13 mouse cellular contexts compared by ENCODE assay signal in genomic region chr2:5314530-5315166, GRCm38 (mm10).
DNase-seq lines count a peak whose midpoint lies in the region; ATAC-seq and TF ChIP-seq lines count a peak whose summit lies in the region.
"Had no signal": no experiment of that assay in that cellular context is flagged by ENCODE, and none has a peak within 500 bp of the region (broad histone marks: within the 10 kb centered on the region; RNA-seq: fewer than 3 reads in every experiment).

No protein-coding gene starts in this region.

- ATAC-seq in kidney, postnatal 0 days (replicated peaks; ENCODE audit: low FRiP score, low read depth), result no peak
- peak; percentile 51; the same call in 1 of the 2 replicates for ATAC-seq in forebrain, embryonic 15.5 days (replicated peaks)
- peak; percentile 41; the same call in 1 of the 2 replicates for ATAC-seq in stomach, embryonic 16.5 days (ENCODE audit: insufficient read depth, low FRiP score)

- no peaks in the 10 kb centered on the region for H3K27me3 ChIP-seq in kidney, postnatal 0 days (ENCODE audit: insufficient read depth, low read length)
- H3K27me3 ChIP-seq in forebrain, embryonic 15.5 days, result no peaks in the 10 kb centered on the region
- H3K27me3 ChIP-seq in midbrain, embryonic 10.5 days (ENCODE audit: low read depth, poor library complexity, severe bottlenecking), result peaks cover 82% of the 10 kb centered on the region
- H3K27me3 ChIP-seq in stomach, embryonic 16.5 days (ENCODE audit: control insufficient read depth, insufficient read depth, low read length), result no peaks in the 10 kb centered on the region

- no peak overlapping the region for H3K4me3 ChIP-seq in kidney, postnatal 0 days (replicated peaks; ENCODE audit: low read depth, low read length)
- H3K4me3 ChIP-seq in forebrain, embryonic 15.5 days, result no peak overlapping the region
- H3K4me3 ChIP-seq in midbrain, embryonic 10.5 days, result no peak overlapping the region
- H3K4me3 ChIP-seq in stomach, embryonic 16.5 days (replicated peaks; ENCODE audit: low read length), result no peak overlapping the region
- H3K4me3 ChIP-seq: myocyte had no signal

- H3K9ac ChIP-seq in kidney, postnatal 0 days (ENCODE audit: low read depth, low read length), result no peak overlapping the region
- H3K9ac ChIP-seq in forebrain, embryonic 15.5 days (replicated peaks), result no peak overlapping the region
- no peak overlapping the region for H3K9ac ChIP-seq in stomach, embryonic 16.5 days (ENCODE audit: low read length)

- 27% methylated on average over 9 of the region's 9 CpGs for WGBS in kidney, postnatal 0 days
- 8% methylated on average over 9 of the region's 9 CpGs for WGBS in forebrain, embryonic 15.5 days
- 8% methylated on average over 9 of the region's 9 CpGs for WGBS in midbrain, embryonic 10.5 days
- 22% methylated on average over 9 of the region's 9 CpGs for WGBS in stomach, embryonic 16.5 days

- H3K4me2 ChIP-seq in kidney, postnatal 0 days (ENCODE audit: low read length), result no peak overlapping the region
- H3K4me2 ChIP-seq in forebrain, embryonic 15.5 days (replicated peaks), result no peak overlapping the region
- H3K4me2 ChIP-seq in stomach, embryonic 16.5 days (ENCODE audit: low read depth, low read length), result no peak overlapping the region
- H3K4me2 ChIP-seq: liver, embryonic 11.5 days had no signal

- peak overlapping the region; percentile 58 for H3K27ac ChIP-seq in kidney, postnatal 0 days
- H3K27ac ChIP-seq in forebrain, embryonic 15.5 days (replicated peaks), result 0 out of 2 replicates have a peak overlapping the region, but pooled peaks have one; percentile 19
- peak overlapping the region; percentile 83 for H3K27ac ChIP-seq in midbrain, embryonic 10.5 days (replicated peaks)
- peak overlapping the region; percentile 28 for H3K27ac ChIP-seq in stomach, embryonic 16.5 days (ENCODE audit: low read length)

- H3K9me3 ChIP-seq in kidney, postnatal 0 days (replicated peaks; ENCODE audit: low read length), result no peaks in the 10 kb centered on the region
- H3K9me3 ChIP-seq in forebrain, embryonic 15.5 days, result no peaks in the 10 kb centered on the region
- no peaks in the 10 kb centered on the region for H3K9me3 ChIP-seq in midbrain, embryonic 10.5 days (replicated peaks)
- no peaks in the 10 kb centered on the region for H3K9me3 ChIP-seq in stomach, embryonic 16.5 days (replicated peaks; ENCODE audit: control insufficient read depth, low read length)

- TF ChIP-seq CTCF in kidney, postnatal 0 days (IDR thresholded peaks at IDR 0.05; ENCODE audit: low read depth), result peak; percentile 27; the same call in 1 of the 2 replicates

- no peaks in the 10 kb centered on the region for H3K4me1 ChIP-seq in kidney, postnatal 0 days (replicated peaks; ENCODE audit: insufficient read depth, low read length)
- peaks cover 9% of the 10 kb centered on the region for H3K4me1 ChIP-seq in forebrain, embryonic 15.5 days
- H3K4me1 ChIP-seq in midbrain, embryonic 10.5 days, result peaks cover 33% of the 10 kb centered on the region
- H3K4me1 ChIP-seq in stomach, embryonic 16.5 days (ENCODE audit: control insufficient read depth, insufficient read depth, low read length), result peaks cover 22% of the 10 kb centered on the region

- peak; percentile 51 for DNase-seq in kidney, postnatal 0 days (ENCODE audit: low spot score)
- no peak for DNase-seq in kidney, postnatal 36 days
- DNase-seq in midbrain, embryonic 10.5 days (ENCODE audit: low spot score), result peak; percentile 85
- no peak for DNase-seq in layer of hippocampus, postnatal 10 days (ENCODE audit: low spot score in 2 of 2)
- DNase-seq in adipocyte (ENCODE audit: low spot score), result no peak
- no peak for DNase-seq in layer of hippocampus, adult 8-10 months (ENCODE audit: low spot score in 2 of 2)
- DNase-seq: B cell, adult 2 months; cerebellum, adult 9-11 months; gastrocnemius, postnatal 25 days had no signal

- no peaks in the 10 kb centered on the region for H3K36me3 ChIP-seq in kidney, postnatal 0 days (ENCODE audit: insufficient read depth, low read length)
- H3K36me3 ChIP-seq in forebrain, embryonic 15.5 days, result no peaks in the 10 kb centered on the region
- H3K36me3 ChIP-seq in midbrain, embryonic 10.5 days, result no peaks in the 10 kb centered on the region
- no peaks in the 10 kb centered on the region for H3K36me3 ChIP-seq in stomach, embryonic 16.5 days (ENCODE audit: control insufficient read depth, insufficient read depth, low read length)

Comparison
In these comparisons a context has a peak if more than half of its experiments do, and no peak if none do; other contexts are left out.
1. DNase-seq: peak in kidney, postnatal 0 days (single experiment) and midbrain, embryonic 10.5 days (single experiment); none in kidney, postnatal 36 days (0 of 2), layer of hippocampus, postnatal 10 days (0 of 2), adipocyte (single experiment) and layer of hippocampus, adult 8-10 months (0 of 2).
2. H3K27ac ChIP-seq: peak in every context shown above with its lines; median percentile 83 in midbrain, embryonic 10.5 days; 58 in kidney, postnatal 0 days; 28 in stomach, embryonic 16.5 days; 19 in forebrain, embryonic 15.5 days.